In the genomic region with DNA sequence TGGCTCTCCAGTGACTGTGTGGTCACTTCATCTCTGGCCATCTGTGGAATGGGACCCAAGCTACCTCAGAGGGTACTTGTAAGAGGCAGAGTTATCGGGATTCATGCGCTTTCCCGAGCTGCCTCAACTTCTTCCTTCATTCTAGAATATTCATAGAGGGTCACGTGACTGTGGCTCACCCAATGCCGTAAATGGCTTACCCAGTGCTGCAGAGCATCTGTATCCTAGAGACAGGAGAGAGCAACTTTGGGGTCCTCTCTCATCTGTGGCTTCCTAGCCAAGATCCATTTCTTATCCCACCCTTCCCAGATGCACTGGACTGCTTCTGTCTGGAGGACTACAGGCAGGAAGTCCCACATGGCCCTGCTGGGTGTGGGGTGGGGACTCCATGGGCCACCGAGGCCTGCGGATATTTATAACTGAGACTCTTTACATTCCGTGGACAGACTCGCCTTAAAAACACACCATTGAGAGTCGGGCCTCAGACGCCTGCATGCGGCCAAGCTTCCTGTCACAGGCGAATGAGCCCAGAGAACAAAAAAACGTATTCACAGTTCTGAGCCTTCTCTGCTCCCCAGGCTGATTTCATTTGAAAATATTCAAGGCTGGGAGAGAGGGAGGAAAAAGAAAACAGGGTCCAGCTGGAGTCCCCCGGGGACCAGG, we compare ENCODE assay signal across 7 mouse cellular contexts.
DNase-seq lines count a peak whose midpoint lies in the region; ATAC-seq lines count a peak whose summit lies in the region.

No protein-coding gene starts in this region.

- H3K36me3 ChIP-seq in heart, embryonic 10.5 days, result no peaks in the 10 kb centered on the region
- H3K36me3 ChIP-seq in liver, embryonic 12.5 days, result no peaks in the 10 kb centered on the region
- H3K36me3 ChIP-seq in stomach, embryonic 16.5 days (ENCODE audit: control insufficient read depth, insufficient read depth, low read length), result no peaks in the 10 kb centered on the region

- ATAC-seq in liver, embryonic 12.5 days, result no peak
- no peak for ATAC-seq in stomach, embryonic 16.5 days (ENCODE audit: insufficient read depth, low FRiP score)

- H3K4me3 ChIP-seq in heart, embryonic 10.5 days, result no peak overlapping the region; the same call in 1 of the 2 replicates
- H3K4me3 ChIP-seq in liver, embryonic 12.5 days, result no peak overlapping the region
- no peak overlapping the region for H3K4me3 ChIP-seq in stomach, embryonic 16.5 days (replicated peaks; ENCODE audit: low read length)

- no peaks in the 10 kb centered on the region for H3K27me3 ChIP-seq in heart, embryonic 10.5 days (ENCODE audit: insufficient read depth, poor library complexity, severe bottlenecking)
- no peaks in the 10 kb centered on the region for H3K27me3 ChIP-seq in liver, embryonic 12.5 days (replicated peaks)
- H3K27me3 ChIP-seq in stomach, embryonic 16.5 days (ENCODE audit: control insufficient read depth, insufficient read depth, low read length), result no peaks in the 10 kb centered on the region

- peaks cover 65% of the 10 kb centered on the region for H3K4me1 ChIP-seq in heart, embryonic 10.5 days
- peaks cover 57% of the 10 kb centered on the region for H3K4me1 ChIP-seq in liver, embryonic 12.5 days
- H3K4me1 ChIP-seq in stomach, embryonic 16.5 days (ENCODE audit: control insufficient read depth, insufficient read depth, low read length), result peaks cover 70% of the 10 kb centered on the region

- H3K27ac ChIP-seq in heart, embryonic 10.5 days, result peak overlapping the region; percentile 71
- 0 out of 2 replicates have a peak overlapping the region, but pooled peaks have one; percentile 38 for H3K27ac ChIP-seq in liver, embryonic 12.5 days
- peak overlapping the region; percentile 79 for H3K27ac ChIP-seq in stomach, embryonic 16.5 days (ENCODE audit: low read length)

- H3K9ac ChIP-seq in liver, embryonic 12.5 days, result no peak overlapping the region
- H3K9ac ChIP-seq in stomach, embryonic 16.5 days (ENCODE audit: low read length), result peak overlapping the region; percentile 44

- DNase-seq in thymus, postnatal 0 days (ENCODE audit: low spot score), result peak; percentile 53
- no peak for DNase-seq in thymus, adult 18-20 months
- no peak for DNase-seq in heart, embryonic 10.5 days (ENCODE audit: low spot score)
- no peak for DNase-seq in gastrocnemius, postnatal 4 days (ENCODE audit: low spot score in 2 of 2)
- DNase-seq in ovary, adult 18-20 months (ENCODE audit: low spot score), result no peak

- no peak overlapping the region for H3K4me2 ChIP-seq in liver, embryonic 12.5 days
- no peak overlapping the region for H3K4me2 ChIP-seq in stomach, embryonic 16.5 days (ENCODE audit: low read depth, low read length)

- no peaks in the 10 kb centered on the region for H3K9me3 ChIP-seq in heart, embryonic 10.5 days
- H3K9me3 ChIP-seq in liver, embryonic 12.5 days (replicated peaks), result no peaks in the 10 kb centered on the region
- H3K9me3 ChIP-seq in stomach, embryonic 16.5 days (replicated peaks; ENCODE audit: control insufficient read depth, low read length), result 0 out of 2 replicates have a peak, but pooled peaks cover 3% of the 10 kb centered on the region

- WGBS in heart, embryonic 10.5 days, result 54% methylated on average over 15 of the region's 15 CpGs
- 60% methylated on average over 15 of the region's 15 CpGs for WGBS in liver, embryonic 12.5 days (ENCODE audit: insufficient replicate concordance)
- 46% methylated on average over 15 of the region's 15 CpGs for WGBS in stomach, embryonic 16.5 days
